Mouse (Mus musculus): Measurements from ENCODE around the gene Cnot6.
A peak's percentile ranks its signal among the peaks of the same experiment; 100 is the strongest.

Cnot6 gene

GRCm38 (mm10) chr11:49712555-49713335, at the start of gene Cnot6:
TSS of gene Cnot6 (minus strand) at chr11:49712723.
- peak; percentile 98 for DNase-seq (ENCODE audit: low spot score)

- DNase-seq (ENCODE audit: low spot score) = no peak
Measured at GRCm38 (mm10) chr11:49761130-49761529, 48.6 kb upstream of the Cnot6 start.

GRCm38 (mm10) chr11:49758096-49758495, 45.6 kb upstream of the Cnot6 start:
- DNase-seq (ENCODE audit: low spot score) = no peak

- no peak for DNase-seq (ENCODE audit: low spot score)
Measured at GRCm38 (mm10) chr11:49754958-49755665, 42.6 kb upstream of the Cnot6 start.

GRCm38 (mm10) chr11:49746756-49747155, 34.2 kb upstream of the Cnot6 start:
- DNase-seq (ENCODE audit: low spot score) = no peak

GRCm38 (mm10) chr11:49745839-49746238, 33.3 kb upstream of the Cnot6 start:
- DNase-seq (ENCODE audit: low spot score) = no peak

- no peak for DNase-seq (ENCODE audit: low spot score)
Measured at GRCm38 (mm10) chr11:49744981-49745380, 32.5 kb upstream of the Cnot6 start.

- DNase-seq (ENCODE audit: low spot score) = no peak
Measured at GRCm38 (mm10) chr11:49743634-49744033, 31.1 kb upstream of the Cnot6 start.

GRCm38 (mm10) chr11:49742248-49742647, 29.7 kb upstream of the Cnot6 start:
- DNase-seq (ENCODE audit: low spot score) = no peak

GRCm38 (mm10) chr11:49739776-49740175, 27.3 kb upstream of the Cnot6 start:
- DNase-seq (ENCODE audit: low spot score) = no peak

- no peak for DNase-seq (ENCODE audit: low spot score)
Measured at GRCm38 (mm10) chr11:49738659-49739406, 26.3 kb upstream of the Cnot6 start.

GRCm38 (mm10) chr11:49737625-49738024, 25.1 kb upstream of the Cnot6 start:
- DNase-seq (ENCODE audit: low spot score) = no peak

GRCm38 (mm10) chr11:49734771-49735170, 22.2 kb upstream of the Cnot6 start:
- no peak for DNase-seq (ENCODE audit: low spot score)

GRCm38 (mm10) chr11:49730275-49730948, 17.9 kb upstream of the Cnot6 start:
- no peak for DNase-seq (ENCODE audit: low spot score)

- DNase-seq (ENCODE audit: low spot score) = peak; percentile 9
Measured at GRCm38 (mm10) chr11:49727877-49728276, 15.4 kb upstream of the Cnot6 start.

- DNase-seq (ENCODE audit: low spot score) = no peak
Measured at GRCm38 (mm10) chr11:49726800-49727199, 14.3 kb upstream of the Cnot6 start.

GRCm38 (mm10) chr11:49724676-49725075, 12.2 kb upstream of the Cnot6 start:
- no peak for DNase-seq (ENCODE audit: low spot score)

- DNase-seq (ENCODE audit: low spot score) = no peak
Measured at GRCm38 (mm10) chr11:49723281-49723680, 10.8 kb upstream of the Cnot6 start.

GRCm38 (mm10) chr11:49722692-49723091, 10.2 kb upstream of the Cnot6 start:
- no peak for DNase-seq (ENCODE audit: low spot score)

- no peak for DNase-seq (ENCODE audit: low spot score)
Measured at GRCm38 (mm10) chr11:49721358-49721757, 8.8 kb upstream of the Cnot6 start.

GRCm38 (mm10) chr11:49719466-49720151, 7.1 kb upstream of the Cnot6 start:
- no peak for DNase-seq (ENCODE audit: low spot score)
